Mouse (Mus musculus): ENCODE measurements around the gene Ccdc136.
"Not testable (repeated sequence)": the region's sequence is repeated elsewhere in the genome, so short reads cannot be mapped to it uniquely, and the experiment has no call there.

- TF ChIP-seq CTCF, EP300 (IDR thresholded peaks at IDR 0.05; ENCODE audit: low read depth): not testable (repeated sequence)
These were observed 5.6 kb upstream of the Ccdc136 start for GRCm38 (mm10) chr6:29390500-29390899.

Measured in liver, embryonic 14.5 days (tissue).